Mouse (Mus musculus): ENCODE measurements at regions not wholly inside any gene's neighbourhood (a gene's known extent, or its start where the extent isn't known, plus 50 kb on each side); places are given as distances from the start of the nearest gene placed in this dataset.

DNA sequence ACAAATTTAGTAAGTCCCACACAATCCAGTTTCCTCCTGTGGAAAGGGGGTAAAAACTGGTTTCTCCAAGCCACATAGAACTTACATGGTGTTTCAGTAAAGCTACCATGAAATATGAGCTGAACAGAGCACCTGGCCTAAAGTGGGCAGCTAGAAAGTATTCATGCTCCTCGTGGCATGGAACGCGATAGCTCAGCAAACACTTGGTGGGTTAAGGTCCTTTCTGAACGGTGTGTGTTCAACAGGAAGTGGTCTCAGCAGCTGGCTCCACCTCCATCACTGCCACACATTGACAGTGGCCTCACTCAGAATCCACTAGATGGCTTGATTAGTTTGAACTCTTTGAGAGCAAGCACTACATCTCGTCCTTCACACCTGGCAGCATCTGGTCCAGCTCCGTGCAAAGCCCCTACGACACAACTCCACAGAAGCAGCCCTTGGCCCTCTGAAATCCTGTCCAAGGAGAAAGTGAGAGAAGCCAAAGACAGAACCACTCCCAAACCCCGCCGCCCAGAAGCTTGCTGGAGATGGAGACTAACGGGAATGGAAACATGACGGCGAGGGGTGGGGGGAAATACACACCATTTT, 215.2 kb downstream of the Srbd1 start:
- no peak for TF ChIP-seq GATA1 (IDR thresholded peaks at IDR 0.05; ENCODE audit: low read length)
- TF ChIP-seq TAL1 (IDR thresholded peaks at IDR 0.05; ENCODE audit: low read length): no peak

All from erythroblast, embryonic 14.5 days (primary cell).